Mouse (Mus musculus) liver, embryonic 15.5 days (tissue): Measurements from ENCODE around the gene S100a13. TPM values are rescaled to one million over a fixed set of nuclear protein-coding genes. Genes with fewer than 3 reads are reported as not detected.
A peak's percentile ranks its signal among the peaks of the same experiment; 100 is the strongest.

ENCODE experiments used
- ATAC-seq: fragments of 200-750 bp; cut with Nextera tagmentation; 2 replicates; pipeline ENCODE4 v1.8.0; 2017; ENCODE audit warnings: moderate number of reproducible peaks, mild to moderate bottlenecking, moderate library complexity; ENCODE audit not compliant: insufficient read depth
- H3K27ac ChIP-seq: fragments of 300-500 bp; sonication (generic); replicated peaks from 2 replicates; pipeline ENCODE4 v1.5.1; 2015; ENCODE audit warnings: mild to moderate bottlenecking, inconsistent platforms
- H3K27me3 ChIP-seq: fragments of 300-500 bp; sonication (generic); 2 replicates; pipeline ENCODE4 v1.6.1; 2015; ENCODE audit warnings: mild to moderate bottlenecking, inconsistent platforms
- H3K36me3 ChIP-seq: fragments of 300-500 bp; sonication (generic); replicated peaks from 2 replicates; pipeline ENCODE4 v1.6.1; 2015; ENCODE audit warnings: moderate library complexity, mild to moderate bottlenecking, inconsistent platforms
- H3K4me1 ChIP-seq: fragments of 300-500 bp; sonication (generic); replicated peaks from 2 replicates; pipeline ENCODE4 v1.6.1; 2015; ENCODE audit warnings: inconsistent platforms
- H3K4me2 ChIP-seq: fragments of 300-500 bp; sonication (generic); 2 replicates; pipeline ENCODE4 v1.6.1; 2015; ENCODE audit warnings: moderate library complexity, mild to moderate bottlenecking, inconsistent platforms
- H3K4me3 ChIP-seq: fragments of 300-500 bp; sonication (generic); replicated peaks from 2 replicates; pipeline ENCODE4 v1.5.1; 2015; ENCODE audit warnings: mild to moderate bottlenecking, inconsistent platforms
- H3K9ac ChIP-seq: fragments of 300-500 bp; sonication (generic); 2 replicates; pipeline ENCODE4 v1.6.1; 2015; ENCODE audit warnings: moderate library complexity, mild to moderate bottlenecking, inconsistent platforms
- H3K9me3 ChIP-seq: fragments of 300-500 bp; sonication (generic); replicated peaks from 2 replicates; pipeline ENCODE4 v1.6.1; 2016; ENCODE audit warnings: inconsistent platforms
- WGBS: fragments of 180-500 bp; shearing (Covaris S2); methylation state at CpG from one replicate; pipeline ENCODE4 v1.1.7; 2015; ENCODE audit warnings: mixed read lengths; ENCODE audit not compliant: insufficient replicate concordance; 5-methylcytosine and 5-hydroxymethylcytosine counted together
- polyA plus RNA-seq: library from polyadenylated mRNA; unstranded; fragments of >200 nt; fragmentation: Nextera tagmentation; extraction: Ambion mirVana; gene quantifications from 2 replicates; pipeline ENCODE4 v1.2.1, GENCODE M21; 2015

S100a13 gene
- polyA plus RNA-seq, 1 experiment from 2014 or later, result 18.9 TPM

- Histone ChIP-seq H3K9ac (peak within 1 kb of the TSS; percentile 94), H3K4me1 (peaks cover 31% of the 10 kb centered on the region), H3K9me3 (no peaks in the 10 kb centered on the region), H3K36me3 (peaks cover 40% of the 10 kb centered on the region), H3K27me3 (peaks cover 15% of the 10 kb centered on the region), H3K4me2 (peak within 1 kb of the TSS; percentile 84), H3K4me3 (peak within 1 kb of the TSS; percentile 84), H3K27ac (peak within 1 kb of the TSS; percentile 91)
- under 1% methylated on average over 66 of the region's 66 CpGs for WGBS
- peak; percentile 93 for ATAC-seq
These were observed 5.1 kb upstream of the S100a13 start, which contains the start of gene Chtop for GRCm38 (mm10) chr3:90508950-90509746. Gene Chtop, minus strand, starts transcription at chr3:90509498.

- no peaks in the 10 kb centered on the region for H3K9me3 ChIP-seq
- H3K36me3 ChIP-seq, result peaks cover 34% of the 10 kb centered on the region
- peak overlapping the region; percentile 84 for H3K4me2 ChIP-seq
- WGBS, result 9% methylated on average over 2 of the region's 2 CpGs
- H3K4me3 ChIP-seq, result peak overlapping the region; percentile 84
- no peak for ATAC-seq
- peak overlapping the region; percentile 77 for H3K27ac ChIP-seq
- H3K4me1 ChIP-seq, result peaks cover 36% of the 10 kb centered on the region
- no peak overlapping the region for H3K9ac ChIP-seq
- H3K27me3 ChIP-seq, result peaks cover 15% of the 10 kb centered on the region
These were observed 4.5 kb upstream of the S100a13 start for GRCm38 (mm10) chr3:90509747-90510123.

GRCm38 (mm10) chr3:90512276-90512675, 2.0 kb upstream of the S100a13 start:
- Histone ChIP-seq H3K9ac (no peak overlapping the region), H3K9me3 (no peaks in the 10 kb centered on the region), H3K4me3 (no peak overlapping the region), H3K36me3 (peaks cover 10% of the 10 kb centered on the region), H3K27ac (no peak overlapping the region), H3K27me3 (peaks cover 15% of the 10 kb centered on the region), H3K4me2 (no peak overlapping the region), H3K4me1 (peaks cover 45% of the 10 kb centered on the region)
- no peak for ATAC-seq
- WGBS, result 65% methylated on average over 5 of the region's 5 CpGs

GRCm38 (mm10) chr3:90512948-90513642, 1.1 kb upstream of the S100a13 start:
- H3K4me1 ChIP-seq, result peaks cover 37% of the 10 kb centered on the region
- no peak for ATAC-seq
- H3K9ac ChIP-seq, result no peak overlapping the region
- peak overlapping the region; percentile 62; the same call in 1 of the 2 replicates for H3K4me3 ChIP-seq
- H3K4me2 ChIP-seq, result peak overlapping the region; percentile 98
- 64% methylated on average over 9 of the region's 9 CpGs for WGBS
- H3K9me3 ChIP-seq, result no peaks in the 10 kb centered on the region
- peaks cover 15% of the 10 kb centered on the region for H3K27me3 ChIP-seq
- H3K36me3 ChIP-seq, result 0 out of 2 replicates have a peak, but pooled peaks cover 4% of the 10 kb centered on the region
- no peak overlapping the region for H3K27ac ChIP-seq

- 0 out of 2 replicates have a peak overlapping the region, but pooled peaks have one; percentile 53 for H3K27ac ChIP-seq
- 0% methylated on average over 10 of the region's 10 CpGs for WGBS
- H3K4me1 ChIP-seq, result peaks cover 30% of the 10 kb centered on the region
- peak; percentile 85 for ATAC-seq
- H3K4me3 ChIP-seq, result peak overlapping the region; percentile 62
- H3K9me3 ChIP-seq, result no peaks in the 10 kb centered on the region
- peaks cover 15% of the 10 kb centered on the region for H3K27me3 ChIP-seq
- 0 out of 2 replicates have a peak, but pooled peaks cover 4% of the 10 kb centered on the region for H3K36me3 ChIP-seq
- peak overlapping the region; percentile 62 for H3K9ac ChIP-seq
- peak overlapping the region; percentile 98 for H3K4me2 ChIP-seq
These were observed 456 bp downstream of the S100a13 start for GRCm38 (mm10) chr3:90514691-90515090.

- H3K4me1 ChIP-seq, result peaks cover 28% of the 10 kb centered on the region
- H3K27me3 ChIP-seq, result peaks cover 15% of the 10 kb centered on the region
- H3K27ac ChIP-seq, result no peak overlapping the region
- H3K4me3 ChIP-seq, result peak overlapping the region; percentile 62
- ATAC-seq, result no peak
- no peaks in the 10 kb centered on the region for H3K9me3 ChIP-seq
- H3K9ac ChIP-seq, result peak overlapping the region; percentile 62
- H3K36me3 ChIP-seq, result 0 out of 2 replicates have a peak, but pooled peaks cover 4% of the 10 kb centered on the region
- H3K4me2 ChIP-seq, result peak overlapping the region; percentile 98
- WGBS, result 28% methylated on average over 1 of the region's 1 CpGs
These were observed 1.0 kb downstream of the S100a13 start for GRCm38 (mm10) chr3:90515242-90515641.

- Histone ChIP-seq H3K4me1 (peaks cover 28% of the 10 kb centered on the region), H3K27me3 (peaks cover 15% of the 10 kb centered on the region), H3K9me3 (no peaks in the 10 kb centered on the region), H3K4me3 (no peak overlapping the region), H3K4me2 (0 out of 2 replicates have a peak overlapping the region, but pooled peaks have one; percentile 98), H3K36me3 (0 out of 2 replicates have a peak, but pooled peaks cover 4% of the 10 kb centered on the region), H3K9ac (no peak overlapping the region), H3K27ac (no peak overlapping the region)
- ATAC-seq, result no peak
- WGBS, result 79% methylated on average over 4 of the region's 4 CpGs
These were observed 1.6 kb downstream of the S100a13 start for GRCm38 (mm10) chr3:90515789-90516188.

- Histone ChIP-seq H3K36me3 (no peaks in the 10 kb centered on the region), H3K4me2 (no peak overlapping the region), H3K4me1 (peaks cover 28% of the 10 kb centered on the region), H3K9me3 (no peaks in the 10 kb centered on the region), H3K27ac (no peak overlapping the region), H3K9ac (no peak overlapping the region), H3K27me3 (peaks cover 5% of the 10 kb centered on the region; the same call in 1 of the 2 replicates), H3K4me3 (no peak overlapping the region)
- no peak for ATAC-seq
- 77% methylated on average over 4 of the region's 4 CpGs for WGBS
These were observed 3.5 kb downstream of the S100a13 start for GRCm38 (mm10) chr3:90517711-90518110.

GRCm38 (mm10) chr3:90525421-90525820, 11.2 kb downstream of the S100a13 start:
- WGBS, result 46% methylated on average over 4 of the region's 4 CpGs
- no peak overlapping the region for H3K27ac ChIP-seq
- no peak for ATAC-seq

GRCm38 (mm10) chr3:90526076-90526475, 11.8 kb downstream of the S100a13 start:
- no peak for ATAC-seq
- Histone ChIP-seq H3K27me3 (0 out of 2 replicates have a peak, but pooled peaks cover 5% of the 10 kb centered on the region), H3K4me3 (no peak overlapping the region), H3K4me2 (no peak overlapping the region), H3K9me3 (no peaks in the 10 kb centered on the region), H3K36me3 (no peaks in the 10 kb centered on the region), H3K9ac (no peak overlapping the region), H3K27ac (no peak overlapping the region), H3K4me1 (no peaks in the 10 kb centered on the region)
- WGBS, result 64% methylated on average over 2 of the region's 2 CpGs

More at GRCm38 (mm10) chr3:90525421-90525820, 11.2 kb downstream of the S100a13 start:
- Histone ChIP-seq H3K9ac (no peak overlapping the region), H3K4me1 (no peaks in the 10 kb centered on the region), H3K27me3 (0 out of 2 replicates have a peak, but pooled peaks cover 5% of the 10 kb centered on the region), H3K4me2 (no peak overlapping the region), H3K9me3 (no peaks in the 10 kb centered on the region), H3K4me3 (no peak overlapping the region), H3K36me3 (no peaks in the 10 kb centered on the region)

GRCm38 (mm10) chr3:90526580-90526979, 12.3 kb downstream of the S100a13 start, which contains the start of gene S100a14:
Gene S100a14, plus strand, starts transcription at chr3:90526856.
- no peak within 1 kb of the TSS for H3K27ac ChIP-seq
- no peaks in the 10 kb centered on the region for H3K4me1 ChIP-seq
- H3K4me3 ChIP-seq, result no peak within 1 kb of the TSS
- no peak within 1 kb of the TSS for H3K9ac ChIP-seq
- no peaks in the 10 kb centered on the region for H3K9me3 ChIP-seq
- H3K4me2 ChIP-seq, result no peak within 1 kb of the TSS
- ATAC-seq, result peak; percentile 15; the same call in 1 of the 2 replicates
- WGBS, result 47% methylated on average over 5 of the region's 5 CpGs
- H3K27me3 ChIP-seq, result 0 out of 2 replicates have a peak, but pooled peaks cover 5% of the 10 kb centered on the region
- no peaks in the 10 kb centered on the region for H3K36me3 ChIP-seq
